Mouse (Mus musculus): ENCODE data around the gene Setd3. TPM values are rescaled to one million over a fixed set of nuclear protein-coding genes. Genes with fewer than 3 reads are reported as not detected.

Setd3 gene
- polyA plus RNA-seq, 1 experiment from 2014 or later = 94.2 TPM

DNA sequence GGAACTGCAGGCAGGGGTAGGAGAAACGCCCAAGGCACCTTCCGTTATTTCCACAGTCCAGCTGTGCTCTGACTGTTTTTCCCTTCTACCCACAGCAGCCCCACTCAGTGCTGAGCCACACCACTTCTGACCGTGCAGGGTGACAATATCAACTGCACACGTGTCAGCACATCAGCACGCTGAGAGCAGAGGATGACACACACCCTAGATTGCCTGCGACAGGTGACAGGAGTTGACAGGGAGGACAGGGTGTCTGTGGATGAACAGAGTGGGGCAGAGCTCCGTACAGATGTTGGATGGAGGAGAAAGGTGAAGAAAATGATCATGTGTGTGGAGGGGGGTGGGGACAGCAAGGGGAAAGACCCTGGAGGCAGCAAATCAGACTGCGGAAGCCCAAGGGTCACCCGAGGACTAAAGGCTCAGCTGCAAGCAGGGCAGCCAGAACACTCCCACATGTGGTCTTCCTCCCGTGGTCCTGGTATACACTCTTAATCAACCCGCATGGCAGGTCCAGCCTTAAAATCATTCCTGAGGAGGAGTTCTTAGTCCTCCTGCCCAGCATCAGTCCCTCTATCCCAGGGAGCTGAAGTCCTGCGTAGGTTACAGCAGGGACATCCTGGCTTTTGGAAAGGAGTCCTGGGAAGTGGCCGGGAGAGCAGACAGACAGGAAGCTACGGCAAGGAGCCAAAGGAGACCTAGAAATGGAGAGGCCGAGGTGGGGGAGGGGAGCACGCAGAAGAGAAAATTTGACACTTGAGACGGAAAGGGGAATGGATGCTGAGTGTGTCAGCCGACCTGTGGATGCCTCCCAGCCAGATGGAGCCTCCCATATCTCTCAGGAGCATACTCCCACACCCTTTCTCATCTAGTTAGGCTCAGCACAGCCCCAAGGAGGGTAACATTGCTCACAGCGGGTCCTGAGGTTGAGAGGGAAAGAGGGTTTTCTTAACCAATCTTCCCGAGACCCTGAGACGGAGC lies 108.1 kb downstream of the Setd3 start:
- H3K27ac ChIP-seq = no peak overlapping the region
- WGBS = 43% methylated on average over 21 of the region's 21 CpGs
- no peak overlapping the region for H3K4me2 ChIP-seq
- H3K9me3 ChIP-seq = no peaks in the 10 kb centered on the region
- no peak overlapping the region for H3K4me3 ChIP-seq (replicated peaks)
- H3K27me3 ChIP-seq = no peaks in the 10 kb centered on the region
- H3K9ac ChIP-seq (replicated peaks) = no peak overlapping the region
- peaks cover 24% of the 10 kb centered on the region for H3K4me1 ChIP-seq (replicated peaks)
- H3K36me3 ChIP-seq = no peaks in the 10 kb centered on the region
- no peak for ATAC-seq (ENCODE audit: insufficient number of reproducible peaks, insufficient read depth, low FRiP score, low TSS enrichment, low read depth)

DNA sequence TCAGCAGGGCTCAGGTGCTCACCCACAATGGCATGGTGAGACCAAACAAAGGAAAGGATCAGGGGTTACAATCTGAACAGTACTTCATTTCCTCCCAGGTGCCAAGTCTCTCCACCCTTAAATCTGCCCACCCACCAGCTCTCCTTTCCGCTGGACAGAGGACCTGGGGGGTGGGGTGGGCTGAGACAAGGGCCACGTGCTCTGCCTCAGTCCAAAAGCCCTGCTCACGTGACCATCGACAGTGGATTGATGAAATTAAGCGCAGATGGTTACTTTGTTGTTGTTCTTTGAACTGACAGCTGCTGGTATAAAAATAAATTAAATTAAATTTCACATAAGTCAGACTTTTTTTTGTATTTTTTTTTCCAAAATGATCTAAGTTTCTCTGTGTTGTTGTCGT lies 109.6 kb downstream of the Setd3 start:
- Histone ChIP-seq H3K4me2 (no peak overlapping the region), H3K9ac (replicated peaks) (no peak overlapping the region), H3K27me3 (no peaks in the 10 kb centered on the region), H3K36me3 (no peaks in the 10 kb centered on the region), H3K4me1 (replicated peaks) (peaks cover 32% of the 10 kb centered on the region), H3K9me3 (no peaks in the 10 kb centered on the region), H3K4me3 (replicated peaks) (no peak overlapping the region), H3K27ac (no peak overlapping the region)
- WGBS = 38% methylated on average over 6 of the region's 6 CpGs
- ATAC-seq (ENCODE audit: insufficient number of reproducible peaks, insufficient read depth, low FRiP score, low TSS enrichment, low read depth) = no peak

DNA sequence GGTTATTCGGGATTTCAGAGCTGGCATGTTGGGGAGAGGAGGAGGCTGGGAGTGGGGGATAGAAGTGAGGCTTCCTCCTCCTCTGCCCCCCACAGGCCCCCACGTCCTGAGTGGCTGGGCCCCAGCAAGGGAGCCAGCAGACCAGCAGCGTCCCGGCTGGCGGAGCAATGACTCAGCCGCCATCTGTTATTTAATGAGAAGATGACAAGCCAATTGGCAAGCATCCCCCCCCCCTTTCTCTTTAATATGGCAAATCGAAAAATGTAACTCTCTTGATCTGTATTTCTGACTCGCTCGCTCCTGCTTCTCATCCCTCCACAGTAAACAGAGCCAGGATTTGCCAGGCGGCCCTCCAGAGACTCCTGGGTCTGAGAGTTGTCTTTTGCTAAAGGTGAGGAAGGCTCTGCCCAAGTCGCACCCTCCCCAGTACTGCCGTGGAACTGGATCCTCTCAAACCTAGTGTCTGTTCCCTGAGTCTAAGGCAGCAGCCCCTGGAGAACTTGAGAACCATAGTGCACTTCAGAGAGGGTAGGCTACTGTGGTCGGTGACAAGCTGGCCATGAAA lies 111.2 kb downstream of the Setd3 start:
- H3K4me1 ChIP-seq (replicated peaks) = peaks cover 39% of the 10 kb centered on the region
- no peaks in the 10 kb centered on the region for H3K27me3 ChIP-seq
- no peak for ATAC-seq (ENCODE audit: insufficient number of reproducible peaks, insufficient read depth, low FRiP score, low TSS enrichment, low read depth)
- H3K4me3 ChIP-seq (replicated peaks) = no peak overlapping the region
- 68% methylated on average over 13 of the region's 13 CpGs for WGBS
- no peak overlapping the region for H3K9ac ChIP-seq (replicated peaks)
- H3K36me3 ChIP-seq = no peaks in the 10 kb centered on the region
- no peak overlapping the region for H3K4me2 ChIP-seq
- H3K9me3 ChIP-seq = no peaks in the 10 kb centered on the region
- H3K27ac ChIP-seq = no peak overlapping the region

DNA sequence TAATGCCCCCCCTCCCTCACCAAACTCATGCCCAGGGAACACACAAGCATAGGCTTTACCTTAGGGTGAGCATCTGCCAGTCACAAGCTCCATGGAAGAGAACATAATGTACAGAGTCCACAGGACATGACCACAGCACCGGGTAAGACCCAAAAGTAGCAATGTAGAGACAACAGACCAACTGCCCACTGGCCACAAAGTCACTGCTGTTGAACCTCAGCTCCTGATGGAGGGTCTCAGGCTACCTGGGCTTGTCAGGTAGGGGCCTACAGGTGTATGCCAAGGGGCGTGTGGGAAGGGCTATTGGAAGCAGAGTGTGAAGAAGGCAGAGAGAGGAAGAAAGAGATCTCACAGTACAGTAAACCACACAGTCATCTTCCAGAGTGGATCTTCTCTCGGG lies 111.9 kb downstream of the Setd3 start:
- ATAC-seq (ENCODE audit: insufficient number of reproducible peaks, insufficient read depth, low FRiP score, low TSS enrichment, low read depth) = no peak
- WGBS = 86% methylated on average over 3 of the region's 3 CpGs
- no peaks in the 10 kb centered on the region for H3K9me3 ChIP-seq
- no peak overlapping the region for H3K4me3 ChIP-seq (replicated peaks)
- H3K36me3 ChIP-seq = no peaks in the 10 kb centered on the region
- H3K4me1 ChIP-seq (replicated peaks) = peaks cover 39% of the 10 kb centered on the region
- no peak overlapping the region for H3K9ac ChIP-seq (replicated peaks)
- H3K27me3 ChIP-seq = no peaks in the 10 kb centered on the region
- no peak overlapping the region for H3K4me2 ChIP-seq
- H3K27ac ChIP-seq = no peak overlapping the region

DNA sequence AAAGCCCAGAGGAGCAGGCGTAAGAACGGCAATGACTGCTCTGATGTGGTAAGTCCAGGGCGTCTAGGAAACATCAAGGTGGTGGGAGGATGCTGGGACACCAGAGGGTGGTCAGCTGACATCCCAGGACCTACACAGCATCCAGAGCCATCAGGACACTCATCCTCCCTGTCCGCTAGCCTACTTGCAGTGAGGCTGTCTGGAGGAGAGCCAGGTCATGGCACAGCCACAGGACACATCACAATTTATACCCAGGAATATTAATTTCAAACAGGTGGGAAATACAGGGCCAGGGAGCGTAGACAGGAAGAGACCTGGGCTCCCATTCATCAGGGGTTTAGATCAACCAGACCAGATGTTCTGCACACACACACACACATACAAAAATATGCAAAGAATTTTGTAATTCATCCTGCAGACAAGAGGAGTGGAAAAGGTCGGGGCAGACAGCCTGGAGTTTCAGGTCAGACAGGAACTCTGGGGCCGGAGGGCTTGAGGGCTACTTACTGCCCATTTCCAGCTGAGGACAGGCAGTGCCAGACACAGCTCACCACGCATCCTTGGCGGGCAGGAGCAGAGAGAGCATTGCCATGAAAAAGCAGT lies 114.6 kb downstream of the Setd3 start:
- peak; percentile 14; the same call in 1 of the 2 replicates for ATAC-seq (ENCODE audit: insufficient number of reproducible peaks, insufficient read depth, low FRiP score, low TSS enrichment, low read depth)
- no peak overlapping the region; the same call in 1 of the 2 replicates for H3K9ac ChIP-seq (replicated peaks)
- H3K9me3 ChIP-seq = no peaks in the 10 kb centered on the region
- no peak overlapping the region for H3K4me2 ChIP-seq
- H3K36me3 ChIP-seq = no peaks in the 10 kb centered on the region
- WGBS = 40% methylated on average over 9 of the region's 9 CpGs
- peaks cover 17% of the 10 kb centered on the region for H3K4me1 ChIP-seq (replicated peaks)
- no peak overlapping the region for H3K4me3 ChIP-seq (replicated peaks)
- H3K27me3 ChIP-seq = no peaks in the 10 kb centered on the region
- peak overlapping the region; percentile 56; the same call in 1 of the 2 replicates for H3K27ac ChIP-seq

DNA sequence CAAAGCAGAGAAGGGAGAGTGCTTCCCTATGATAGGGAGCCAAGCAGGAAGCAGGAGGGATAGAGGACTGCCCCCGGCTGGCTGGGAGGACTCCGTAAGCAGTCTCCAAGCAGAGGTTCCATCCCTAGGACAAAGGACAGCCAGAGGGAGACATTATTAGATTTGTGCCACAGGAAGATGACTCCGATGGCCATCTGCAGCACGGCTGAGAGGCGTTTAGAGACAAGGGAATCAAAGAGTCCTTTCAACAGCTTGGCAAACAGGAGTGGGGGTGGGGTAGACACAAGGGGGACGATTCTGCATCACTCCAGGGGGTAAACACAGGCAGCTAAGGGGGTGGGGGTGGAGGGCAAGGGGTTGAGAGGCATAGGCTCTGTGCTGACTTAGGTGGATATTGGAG lies 115.1 kb downstream of the Setd3 start:
- Histone ChIP-seq H3K4me1 (replicated peaks) (peaks cover 15% of the 10 kb centered on the region), H3K9ac (replicated peaks) (no peak overlapping the region), H3K4me2 (no peak overlapping the region), H3K27ac (no peak overlapping the region), H3K9me3 (no peaks in the 10 kb centered on the region), H3K27me3 (no peaks in the 10 kb centered on the region), H3K36me3 (no peaks in the 10 kb centered on the region), H3K4me3 (replicated peaks) (no peak overlapping the region)
- no peak for ATAC-seq (ENCODE audit: insufficient number of reproducible peaks, insufficient read depth, low FRiP score, low TSS enrichment, low read depth)
- 40% methylated on average over 6 of the region's 6 CpGs for WGBS

DNA sequence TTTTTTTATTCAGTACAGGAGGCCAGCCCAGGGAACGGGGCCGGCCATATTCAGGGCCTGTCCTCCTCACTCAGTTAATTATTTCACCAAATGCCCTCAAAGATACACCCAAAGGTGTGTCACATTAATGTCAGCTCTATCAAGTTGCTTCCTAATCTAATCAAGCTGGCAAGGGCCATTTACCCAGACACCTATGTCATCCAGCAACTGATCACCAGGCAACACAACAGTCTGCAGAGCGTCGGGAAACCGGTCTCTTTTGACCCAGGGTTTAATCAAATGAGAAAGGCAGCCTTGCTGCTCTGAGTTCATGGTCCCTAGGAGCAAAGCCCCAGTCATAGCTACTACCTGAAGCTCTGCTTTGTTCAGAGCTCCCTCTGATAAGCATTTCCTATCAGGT lies 117.0 kb downstream of the Setd3 start:
- H3K4me2 ChIP-seq = no peak overlapping the region
- no peak overlapping the region for H3K27ac ChIP-seq
- H3K4me1 ChIP-seq (replicated peaks) = peaks cover 15% of the 10 kb centered on the region
- H3K36me3 ChIP-seq = no peaks in the 10 kb centered on the region
- no peak for ATAC-seq (ENCODE audit: insufficient number of reproducible peaks, insufficient read depth, low FRiP score, low TSS enrichment, low read depth)
- no peaks in the 10 kb centered on the region for H3K9me3 ChIP-seq
- H3K9ac ChIP-seq (replicated peaks) = no peak overlapping the region
- H3K27me3 ChIP-seq = no peaks in the 10 kb centered on the region
- H3K4me3 ChIP-seq (replicated peaks) = no peak overlapping the region
- 72% methylated on average over 5 of the region's 5 CpGs for WGBS

DNA sequence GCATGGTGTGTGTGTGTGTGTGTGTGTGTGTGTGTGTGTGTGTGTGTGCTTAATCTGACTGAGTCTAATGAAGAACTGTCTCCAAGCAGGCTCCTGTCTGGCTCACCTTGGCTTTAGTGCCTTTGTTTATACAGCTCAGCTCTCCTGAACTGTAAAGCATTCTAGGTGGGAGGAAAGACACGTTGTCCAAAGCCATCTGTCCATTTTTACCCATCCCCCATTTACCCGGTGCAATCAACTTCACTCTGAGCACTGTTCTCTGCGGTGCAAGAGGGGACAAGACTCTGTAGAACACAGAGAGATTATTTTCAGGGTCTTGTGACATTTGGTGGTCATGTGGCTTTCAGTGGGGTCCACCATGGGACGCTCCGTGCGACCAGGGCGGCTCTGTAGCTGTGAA lies 117.5 kb downstream of the Setd3 start:
- H3K4me3 ChIP-seq (replicated peaks) = no peak overlapping the region
- no peaks in the 10 kb centered on the region for H3K27me3 ChIP-seq
- no peaks in the 10 kb centered on the region for H3K9me3 ChIP-seq
- no peak for ATAC-seq (ENCODE audit: insufficient number of reproducible peaks, insufficient read depth, low FRiP score, low TSS enrichment, low read depth)
- 83% methylated on average over 7 of the region's 7 CpGs for whole genome bisulfite sequencing
- H3K36me3 ChIP-seq = no peaks in the 10 kb centered on the region
- no peak overlapping the region for H3K4me2 ChIP-seq
- peaks cover 15% of the 10 kb centered on the region for H3K4me1 ChIP-seq (replicated peaks)
- H3K27ac ChIP-seq = no peak overlapping the region
- no peak overlapping the region for H3K9ac ChIP-seq (replicated peaks)

Other genes starting within 250 kb of the Setd3 start
- 19.6 and 19.9 TPM in 2 replicates for gene Bcl11b, start 175.7 kb downstream of the Setd3 start, polyA plus RNA-seq (2016; fragmentation: Nextera tagmentation; extraction: Ambion mirVana)
- gene Ccnk, start 265 bp upstream of the Setd3 start, polyA plus RNA-seq (2016; fragmentation: Nextera tagmentation; extraction: Ambion mirVana) = 3.3 and 3.9 TPM in 2 replicates
- gene Ccdc85c, start 96.1 kb upstream of the Setd3 start, polyA plus RNA-seq (2016; fragmentation: Nextera tagmentation; extraction: Ambion mirVana) = 5.2 and 6.6 TPM in 2 replicates
- gene Hhipl1, start 127.0 kb upstream of the Setd3 start, polyA plus RNA-seq (2016; fragmentation: Nextera tagmentation; extraction: Ambion mirVana) = 0.50 and 0.53 TPM in 2 replicates
- gene Cyp46a1, start 155.1 kb upstream of the Setd3 start, polyA plus RNA-seq (2016; fragmentation: Nextera tagmentation; extraction: Ambion mirVana) = 2.9 and 4.6 TPM in 2 replicates
- gene Eml1, start 191.6 kb upstream of the Setd3 start, polyA plus RNA-seq (2016; fragmentation: Nextera tagmentation; extraction: Ambion mirVana) = 41.4 and 43.8 TPM in 2 replicates